Mouse (Mus musculus): ENCODE measurements around the gene Elmo2.

DNA sequence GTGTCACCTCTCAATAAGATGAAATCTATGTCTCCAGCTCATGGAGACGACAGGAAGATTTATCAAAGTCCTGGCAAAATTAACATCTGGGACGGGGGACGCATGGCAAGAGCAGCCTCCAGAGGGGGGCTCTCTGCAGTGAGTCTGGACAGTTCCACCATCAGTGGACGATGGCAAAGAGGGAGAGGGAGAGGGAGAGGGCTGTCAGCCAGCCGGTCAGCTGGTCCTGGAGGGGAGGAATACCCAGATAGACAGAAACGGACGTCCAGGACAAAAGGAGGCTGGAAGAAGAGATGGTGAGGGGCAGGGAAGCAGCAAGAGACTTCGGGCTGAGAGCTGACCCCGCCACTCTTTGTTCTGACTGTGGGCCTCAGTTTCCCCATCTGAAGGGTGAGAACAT is 73.5 kb downstream of the Elmo2 start:
- TF ChIP-seq POLR2A (IDR thresholded peaks at IDR 0.05; ENCODE audit: extremely low read depth, insufficient read depth, low read length): no peak
- no peak for TF ChIP-seq CTCF (IDR thresholded peaks at IDR 0.05; ENCODE audit: extremely low read depth, insufficient read depth, low read length)

Data from cortical plate, adult 2 months (tissue).